Mouse (Mus musculus): ENCODE measurements at regions not wholly inside any gene's neighbourhood (a gene's known extent, or its start where the extent isn't known, plus 50 kb on each side); places are given as distances from the start of the nearest gene placed in this dataset.

DNA sequence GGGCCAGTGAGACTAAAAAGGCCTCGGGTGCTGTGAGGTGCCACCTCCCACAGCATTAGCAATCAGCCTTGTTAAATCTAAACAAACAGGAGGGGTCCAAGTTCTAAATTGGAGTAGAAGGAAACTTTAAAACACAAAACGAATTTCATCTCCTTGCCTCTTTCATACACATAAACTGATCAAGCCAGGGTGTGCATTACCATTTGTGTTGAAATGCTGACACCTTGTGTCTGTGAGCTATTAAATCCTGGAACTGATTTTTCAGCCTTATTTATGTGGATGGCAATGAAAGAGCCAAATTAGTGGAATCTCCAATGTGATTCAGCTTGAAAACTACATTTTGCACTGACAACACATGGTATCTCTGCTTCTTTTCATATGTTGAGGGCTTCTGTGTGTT, 114.8 kb downstream of the Pcsk1 start:
- 0 out of 2 replicates have a peak, but pooled peaks have one; percentile 35 for ATAC-seq (ENCODE audit: low FRiP score)
- Histone ChIP-seq H3K4me1 (ENCODE audit: control insufficient read depth, insufficient read depth, low read length) (no peaks in the 10 kb centered on the region), H3K9me3 (ENCODE audit: control insufficient read depth, low read length) (no peaks in the 10 kb centered on the region), H3K36me3 (ENCODE audit: control insufficient read depth, insufficient read depth, low read length) (no peaks in the 10 kb centered on the region), H3K27me3 (ENCODE audit: control insufficient read depth, insufficient read depth, low read length) (no peaks in the 10 kb centered on the region), H3K4me3 (ENCODE audit: low read depth, low read length) (no peak overlapping the region), H3K9ac (ENCODE audit: low read length) (no peak overlapping the region), H3K4me2 (no peak overlapping the region), H3K27ac (ENCODE audit: low read depth, low read length) (no peak overlapping the region)
- DNase-seq (ENCODE audit: low spot score, missing footprints) = peak; percentile 87
- 32% methylated on average over 2 of the region's 2 CpGs for WGBS

DNA sequence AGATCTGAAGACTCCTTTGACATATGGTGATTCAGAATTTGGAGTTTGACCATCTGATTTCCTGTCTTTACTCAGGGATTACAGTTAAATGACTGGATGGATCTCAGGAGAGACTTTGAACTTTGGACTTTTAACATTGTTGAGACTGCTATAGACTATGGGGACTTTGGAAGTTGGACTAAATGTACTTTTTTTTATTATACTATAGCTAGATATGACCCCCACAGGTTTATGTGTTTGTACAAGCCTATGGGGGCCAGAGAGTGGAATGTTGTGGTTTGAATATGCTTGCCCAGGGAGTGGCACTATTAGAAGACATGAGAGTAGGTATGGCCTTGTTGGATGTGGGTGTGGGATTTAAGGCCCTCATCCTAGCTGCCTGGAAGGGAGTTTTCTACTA, 134.3 kb downstream of the Pcsk1 start:
- H3K27ac ChIP-seq (ENCODE audit: low read depth, low read length) = no peak overlapping the region
- H3K9me3 ChIP-seq (ENCODE audit: control insufficient read depth, low read length) = no peaks in the 10 kb centered on the region
- DNase-seq (ENCODE audit: low spot score, missing footprints) = no peak
- ATAC-seq (ENCODE audit: low FRiP score) = no peak
- H3K4me1 ChIP-seq (ENCODE audit: control insufficient read depth, insufficient read depth, low read length) = no peaks in the 10 kb centered on the region
- H3K4me2 ChIP-seq = no peak overlapping the region
- H3K36me3 ChIP-seq (ENCODE audit: control insufficient read depth, insufficient read depth, low read length) = no peaks in the 10 kb centered on the region
- no peak overlapping the region for H3K9ac ChIP-seq (ENCODE audit: low read length)
- H3K27me3 ChIP-seq (ENCODE audit: control insufficient read depth, insufficient read depth, low read length) = no peaks in the 10 kb centered on the region
- no peak overlapping the region for H3K4me3 ChIP-seq (ENCODE audit: low read depth, low read length)

DNA sequence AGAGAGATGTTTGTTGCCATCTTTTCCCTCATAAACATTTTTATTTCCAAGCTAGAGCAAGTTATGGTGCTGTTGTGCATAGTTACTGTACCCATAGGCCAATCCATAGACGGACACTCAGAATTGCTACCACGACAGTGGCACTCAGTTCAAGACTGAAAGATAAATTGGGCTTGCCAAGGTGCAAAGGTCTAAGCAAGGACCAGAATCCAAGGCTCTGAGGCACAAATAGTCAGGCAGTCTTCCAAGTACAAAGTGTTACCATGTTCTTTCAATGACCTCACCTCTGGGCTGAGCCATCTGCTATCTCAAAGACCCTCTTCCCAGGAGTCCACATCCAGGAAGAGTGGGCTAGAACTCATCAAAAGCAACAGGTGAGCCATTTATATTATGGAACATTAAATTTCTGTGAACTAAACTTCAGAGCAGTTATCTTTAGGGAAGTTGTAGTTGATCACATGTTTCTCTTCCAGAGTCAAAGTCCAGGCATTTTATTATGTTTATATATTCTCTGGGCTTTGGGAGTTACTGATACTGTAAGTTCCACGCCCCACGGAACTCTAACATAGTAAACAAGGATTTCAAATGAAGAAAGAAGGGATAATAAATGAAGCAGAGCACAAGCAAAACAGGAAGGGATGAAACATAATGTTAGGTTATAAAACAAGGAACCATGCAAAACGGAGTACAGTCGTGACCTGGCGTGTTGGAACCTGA, 136.1 kb downstream of the Pcsk1 start:
- H3K4me2 ChIP-seq = no peak overlapping the region
- no peak overlapping the region for H3K27ac ChIP-seq (ENCODE audit: low read depth, low read length)
- H3K4me3 ChIP-seq (ENCODE audit: low read depth, low read length) = no peak overlapping the region
- no peaks in the 10 kb centered on the region for H3K9me3 ChIP-seq (ENCODE audit: control insufficient read depth, low read length)
- WGBS = 93% methylated on average over 7 of the region's 7 CpGs
- no peaks in the 10 kb centered on the region for H3K4me1 ChIP-seq (ENCODE audit: control insufficient read depth, insufficient read depth, low read length)
- DNase-seq (ENCODE audit: low spot score, missing footprints) (no peak), ATAC-seq (ENCODE audit: low FRiP score) (no peak)
- H3K27me3 ChIP-seq (ENCODE audit: control insufficient read depth, insufficient read depth, low read length) = no peaks in the 10 kb centered on the region
- H3K36me3 ChIP-seq (ENCODE audit: control insufficient read depth, insufficient read depth, low read length) = no peaks in the 10 kb centered on the region
- no peak overlapping the region for H3K9ac ChIP-seq (ENCODE audit: low read length)

DNA sequence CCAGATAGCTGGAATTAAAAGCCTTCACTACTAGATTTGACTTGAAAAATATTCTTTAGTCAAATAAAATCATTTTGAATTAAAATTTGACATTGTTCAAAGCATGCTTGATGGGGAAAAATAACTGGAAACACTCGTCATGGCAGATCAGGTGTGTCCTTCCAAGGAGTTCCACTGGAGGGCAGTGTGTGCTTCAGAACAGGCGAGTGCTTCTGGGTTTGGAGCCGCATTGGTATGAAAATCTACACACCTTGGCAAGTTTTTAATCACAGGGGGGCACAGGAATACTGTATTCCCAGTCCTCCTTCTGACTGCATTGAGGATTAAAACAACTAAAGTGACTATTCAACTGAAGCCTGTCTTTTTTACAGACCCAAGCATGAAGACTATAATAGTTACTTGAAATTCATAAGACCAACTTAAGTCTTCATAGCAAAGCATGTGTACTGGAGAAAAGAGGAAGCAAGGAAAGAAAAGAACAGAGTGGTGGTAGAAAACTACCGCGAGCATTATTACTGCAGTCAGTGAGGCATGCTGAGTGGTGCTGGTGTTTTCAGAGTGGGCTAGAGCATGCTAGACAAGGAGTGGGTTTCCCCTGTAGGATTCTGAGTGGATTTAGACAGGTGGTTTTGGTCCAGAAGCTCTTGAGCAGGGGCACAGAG, 138.1 kb downstream of the Pcsk1 start:
- Histone ChIP-seq H3K4me3 (ENCODE audit: low read depth, low read length) (no peak overlapping the region), H3K36me3 (ENCODE audit: control insufficient read depth, insufficient read depth, low read length) (no peaks in the 10 kb centered on the region), H3K27me3 (ENCODE audit: control insufficient read depth, insufficient read depth, low read length) (no peaks in the 10 kb centered on the region), H3K9me3 (ENCODE audit: control insufficient read depth, low read length) (no peaks in the 10 kb centered on the region), H3K27ac (ENCODE audit: low read depth, low read length) (no peak overlapping the region), H3K4me1 (ENCODE audit: control insufficient read depth, insufficient read depth, low read length) (no peaks in the 10 kb centered on the region), H3K9ac (ENCODE audit: low read length) (no peak overlapping the region), H3K4me2 (no peak overlapping the region)
- peak; percentile 92 for DNase-seq (ENCODE audit: low spot score, missing footprints)
- 26% methylated on average over 5 of the region's 5 CpGs for WGBS
- ATAC-seq (ENCODE audit: low FRiP score) = peak; percentile 58; the same call in 1 of the 2 replicates

DNA sequence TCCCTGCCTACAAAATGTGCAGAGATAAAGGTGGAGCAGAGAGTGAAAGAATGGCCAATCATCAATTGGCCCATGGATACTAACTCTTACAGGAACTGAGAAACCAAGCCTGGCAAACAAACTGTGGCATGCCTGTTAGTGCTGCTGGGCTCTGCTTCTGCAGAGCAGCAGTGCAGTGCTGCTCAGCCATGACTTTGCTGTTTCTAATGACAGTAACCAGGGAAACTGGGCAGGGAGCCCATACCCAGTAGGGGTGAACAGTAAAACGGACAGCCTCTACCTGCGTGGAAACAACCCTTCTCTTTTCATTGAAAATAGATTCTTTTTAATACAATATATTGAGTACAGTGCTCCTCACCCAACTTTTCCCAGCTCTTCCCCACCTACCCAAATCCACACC, 146.8 kb downstream of the Pcsk1 start:
- Histone ChIP-seq H3K4me1 (ENCODE audit: control insufficient read depth, insufficient read depth, low read length) (no peaks in the 10 kb centered on the region), H3K4me3 (ENCODE audit: low read depth, low read length) (no peak overlapping the region), H3K9ac (ENCODE audit: low read length) (no peak overlapping the region), H3K27me3 (ENCODE audit: control insufficient read depth, insufficient read depth, low read length) (no peaks in the 10 kb centered on the region), H3K36me3 (ENCODE audit: control insufficient read depth, insufficient read depth, low read length) (no peaks in the 10 kb centered on the region), H3K9me3 (ENCODE audit: control insufficient read depth, low read length) (no peaks in the 10 kb centered on the region), H3K27ac (ENCODE audit: low read depth, low read length) (no peak overlapping the region), H3K4me2 (no peak overlapping the region)
- no peak for DNase-seq (ENCODE audit: low spot score, missing footprints)
- ATAC-seq (ENCODE audit: low FRiP score) = no peak
- whole genome bisulfite sequencing = 80% methylated on average over 2 of the region's 2 CpGs
